Mouse (Mus musculus) midbrain, embryonic 12.5 days (tissue): ENCODE results near the gene Kcnj12. TPM values are rescaled to one million over a fixed set of nuclear protein-coding genes. Genes with fewer than 3 reads are reported as not detected.

ENCODE experiments used
- ATAC-seq: fragments of 200-750 bp; cut with Nextera tagmentation; 2 replicates; pipeline ENCODE4 v1.8.0; 2017; ENCODE audit warnings: low read depth, moderate TSS enrichment, moderate library complexity; ENCODE audit not compliant: low FRiP score
- H3K27ac ChIP-seq: fragments of 300-500 bp; sonication (generic); replicated peaks from 2 replicates; pipeline ENCODE4 v1.5.1; 2016; ENCODE audit warnings: mild to moderate bottlenecking
- H3K27me3 ChIP-seq: fragments of 300-500 bp; sonication (generic); 2 replicates; pipeline ENCODE4 v1.6.1; 2016; ENCODE audit warnings: mild to moderate bottlenecking
- H3K36me3 ChIP-seq: fragments of 300-500 bp; sonication (generic); 2 replicates; pipeline ENCODE4 v1.6.1; 2016
- H3K4me1 ChIP-seq: fragments of 300-500 bp; sonication (generic); 2 replicates; pipeline ENCODE4 v1.6.1; 2016
- H3K4me2 ChIP-seq: fragments of 300-500 bp; sonication (generic); replicated peaks from 2 replicates; pipeline ENCODE4 v1.6.1; 2016; ENCODE audit warnings: mild to moderate bottlenecking, moderate library complexity
- H3K4me3 ChIP-seq: fragments of 300-500 bp; sonication (generic); 2 replicates; pipeline ENCODE4 v1.5.1; 2016; ENCODE audit warnings: mild to moderate bottlenecking
- H3K9ac ChIP-seq: fragments of 300-500 bp; sonication (generic); replicated peaks from 2 replicates; pipeline ENCODE4 v1.6.1; 2016; ENCODE audit warnings: mild to moderate bottlenecking, moderate library complexity
- H3K9me3 ChIP-seq: fragments of 300-500 bp; sonication (generic); 2 replicates; pipeline ENCODE4 v1.6.1; 2016; ENCODE audit warnings: mild to moderate bottlenecking
- WGBS: fragments of 180-500 bp; shearing (Covaris S2); methylation state at CpG from one replicate; pipeline ENCODE4 v1.1.7; 2016; 5-methylcytosine and 5-hydroxymethylcytosine counted together
- polyA plus RNA-seq: library from polyadenylated mRNA; unstranded; fragments of >200 nt; fragmentation: Nextera tagmentation; extraction: Ambion mirVana; gene quantifications from 2 replicates; pipeline ENCODE4 v1.2.1, GENCODE M21; 2016

The Kcnj12 gene
- polyA plus RNA-seq, 1 experiment from 2014 or later = 0.50 TPM

- Histone ChIP-seq H3K27me3 (peaks cover 36% of the 10 kb centered on the region), H3K27ac (no peak overlapping the region), H3K4me2 (no peak overlapping the region), H3K4me3 (no peak overlapping the region), H3K9me3 (no peaks in the 10 kb centered on the region), H3K9ac (no peak overlapping the region), H3K36me3 (no peaks in the 10 kb centered on the region), H3K4me1 (peaks cover 10% of the 10 kb centered on the region)
- 88% methylated on average over 4 of the region's 4 CpGs for WGBS
- no peak for ATAC-seq
These were observed 4.8 kb downstream of the Kcnj12 start for GRCm38 (mm10) chr11:61027160-61027559.

GRCm38 (mm10) chr11:61028211-61028950 lies 6.0 kb downstream of the Kcnj12 start:
- no peak overlapping the region for H3K4me3 ChIP-seq
- WGBS = 69% methylated on average over 11 of the region's 11 CpGs
- H3K4me2 ChIP-seq = no peak overlapping the region
- H3K4me1 ChIP-seq = no peaks in the 10 kb centered on the region
- H3K9me3 ChIP-seq = no peaks in the 10 kb centered on the region
- H3K9ac ChIP-seq = no peak overlapping the region
- H3K36me3 ChIP-seq = no peaks in the 10 kb centered on the region
- H3K27me3 ChIP-seq = peaks cover 24% of the 10 kb centered on the region
- H3K27ac ChIP-seq = no peak overlapping the region
- ATAC-seq = no peak

- ATAC-seq = no peak
- no peaks in the 10 kb centered on the region for H3K9me3 ChIP-seq
- no peak overlapping the region for H3K4me3 ChIP-seq
- no peak overlapping the region for H3K9ac ChIP-seq
- no peaks in the 10 kb centered on the region for H3K36me3 ChIP-seq
- no peaks in the 10 kb centered on the region for H3K4me1 ChIP-seq
- no peak overlapping the region for H3K4me2 ChIP-seq
- no peak overlapping the region for H3K27ac ChIP-seq
- WGBS = 62% methylated on average over 4 of the region's 4 CpGs
- peaks cover 16% of the 10 kb centered on the region for H3K27me3 ChIP-seq
These were observed 6.9 kb downstream of the Kcnj12 start for GRCm38 (mm10) chr11:61029116-61029740.

GRCm38 (mm10) chr11:61029864-61030595 lies 7.7 kb downstream of the Kcnj12 start:
- Histone ChIP-seq H3K27me3 (peaks cover 8% of the 10 kb centered on the region), H3K4me2 (no peak overlapping the region), H3K9me3 (no peaks in the 10 kb centered on the region), H3K27ac (no peak overlapping the region), H3K9ac (no peak overlapping the region), H3K36me3 (no peaks in the 10 kb centered on the region), H3K4me3 (no peak overlapping the region), H3K4me1 (no peaks in the 10 kb centered on the region)
- 92% methylated on average over 7 of the region's 7 CpGs for WGBS
- no peak for ATAC-seq

GRCm38 (mm10) chr11:61031137-61031536 lies 8.8 kb downstream of the Kcnj12 start:
- WGBS = 90% methylated on average over 7 of the region's 7 CpGs
- no peaks in the 10 kb centered on the region for H3K27me3 ChIP-seq
- no peak for ATAC-seq

GRCm38 (mm10) chr11:61031658-61032445 lies 9.5 kb downstream of the Kcnj12 start:
- WGBS = 86% methylated on average over 5 of the region's 5 CpGs
- Histone ChIP-seq H3K4me3 (no peak overlapping the region), H3K4me2 (no peak overlapping the region), H3K4me1 (no peaks in the 10 kb centered on the region), H3K27ac (no peak overlapping the region), H3K27me3 (no peaks in the 10 kb centered on the region), H3K9me3 (no peaks in the 10 kb centered on the region), H3K36me3 (no peaks in the 10 kb centered on the region), H3K9ac (no peak overlapping the region)
- ATAC-seq = no peak

More at GRCm38 (mm10) chr11:61031137-61031536, 8.8 kb downstream of the Kcnj12 start:
- H3K9me3 ChIP-seq = no peaks in the 10 kb centered on the region
- no peaks in the 10 kb centered on the region for H3K36me3 ChIP-seq
- H3K27ac ChIP-seq = no peak overlapping the region
- H3K9ac ChIP-seq = no peak overlapping the region
- H3K4me1 ChIP-seq = no peaks in the 10 kb centered on the region
- H3K4me2 ChIP-seq = no peak overlapping the region
- H3K4me3 ChIP-seq = no peak overlapping the region

GRCm38 (mm10) chr11:61032481-61032880 lies 10.1 kb downstream of the Kcnj12 start:
- no peaks in the 10 kb centered on the region for H3K9me3 ChIP-seq
- H3K4me2 ChIP-seq = no peak overlapping the region
- no peak overlapping the region for H3K9ac ChIP-seq
- H3K27ac ChIP-seq = no peak overlapping the region
- H3K4me3 ChIP-seq = no peak overlapping the region
- no peaks in the 10 kb centered on the region for H3K36me3 ChIP-seq
- 89% methylated on average over 7 of the region's 7 CpGs for WGBS
- no peak for ATAC-seq
- no peaks in the 10 kb centered on the region for H3K27me3 ChIP-seq
- H3K4me1 ChIP-seq = no peaks in the 10 kb centered on the region

- no peaks in the 10 kb centered on the region for H3K9me3 ChIP-seq
- no peaks in the 10 kb centered on the region for H3K4me1 ChIP-seq
- no peak overlapping the region for H3K27ac ChIP-seq
- no peak overlapping the region for H3K4me2 ChIP-seq
- no peak overlapping the region for H3K4me3 ChIP-seq
- WGBS = 79% methylated on average over 5 of the region's 5 CpGs
- no peaks in the 10 kb centered on the region for H3K36me3 ChIP-seq
- ATAC-seq = no peak
- no peaks in the 10 kb centered on the region for H3K27me3 ChIP-seq
- no peak overlapping the region for H3K9ac ChIP-seq
These were observed 10.8 kb downstream of the Kcnj12 start for GRCm38 (mm10) chr11:61033160-61033559.

- H3K4me1 ChIP-seq = no peaks in the 10 kb centered on the region
- H3K9me3 ChIP-seq = no peaks in the 10 kb centered on the region
- no peak for ATAC-seq
- H3K4me2 ChIP-seq = no peak overlapping the region
- no peak overlapping the region for H3K4me3 ChIP-seq
- no peaks in the 10 kb centered on the region for H3K36me3 ChIP-seq
- no peak overlapping the region for H3K9ac ChIP-seq
- H3K27me3 ChIP-seq = no peaks in the 10 kb centered on the region
- H3K27ac ChIP-seq = no peak overlapping the region
- WGBS = 96% methylated on average over 9 of the region's 9 CpGs
These were observed 14.3 kb downstream of the Kcnj12 start for GRCm38 (mm10) chr11:61036639-61037038.

GRCm38 (mm10) chr11:61038277-61038782 lies 16.0 kb downstream of the Kcnj12 start:
- ATAC-seq = no peak
- Histone ChIP-seq H3K9ac (no peak overlapping the region), H3K4me1 (peaks cover 6% of the 10 kb centered on the region; the same call in 1 of the 2 replicates), H3K36me3 (no peaks in the 10 kb centered on the region), H3K27ac (no peak overlapping the region), H3K27me3 (no peaks in the 10 kb centered on the region), H3K4me3 (no peak overlapping the region), H3K4me2 (no peak overlapping the region), H3K9me3 (no peaks in the 10 kb centered on the region)
- 77% methylated on average over 9 of the region's 9 CpGs for WGBS

- ATAC-seq = no peak
- WGBS = 86% methylated on average over 11 of the region's 11 CpGs
- H3K4me1 ChIP-seq = peaks cover 13% of the 10 kb centered on the region; the same call in 1 of the 2 replicates
- no peak overlapping the region for H3K27ac ChIP-seq
- no peaks in the 10 kb centered on the region for H3K9me3 ChIP-seq
- H3K9ac ChIP-seq = no peak overlapping the region
- no peaks in the 10 kb centered on the region for H3K36me3 ChIP-seq
- no peaks in the 10 kb centered on the region for H3K27me3 ChIP-seq
- no peak overlapping the region for H3K4me2 ChIP-seq
- H3K4me3 ChIP-seq = no peak overlapping the region
These were observed 18.7 kb downstream of the Kcnj12 start for GRCm38 (mm10) chr11:61040856-61041652.
